Mouse (Mus musculus) lung, embryonic 15.5 days (tissue): ENCODE results near the gene Dnase1. TPM values are rescaled to one million over a fixed set of nuclear protein-coding genes. Genes with fewer than 3 reads are reported as not detected.

ENCODE experiments used
- ATAC-seq: fragments of 200-750 bp; cut with Nextera tagmentation; 2 replicates; pipeline ENCODE4 v1.8.0; 2017; ENCODE audit warnings: moderate number of reproducible peaks, borderline replicate concordance; ENCODE audit not compliant: low FRiP score, low TSS enrichment; ENCODE audit errors: extremely low read depth
- H3K27ac ChIP-seq: fragments of 300-500 bp; sonication (generic); 2 replicates; pipeline ENCODE4 v1.5.1; 2015; ENCODE audit warnings: moderate library complexity, mild to moderate bottlenecking, inconsistent platforms
- H3K27me3 ChIP-seq: fragments of 300-500 bp; sonication (generic); 2 replicates; pipeline ENCODE4 v1.6.1; 2015; ENCODE audit warnings: inconsistent platforms
- H3K36me3 ChIP-seq: fragments of 300-500 bp; sonication (generic); 2 replicates; pipeline ENCODE4 v1.6.1; 2015; ENCODE audit warnings: inconsistent platforms
- H3K4me1 ChIP-seq: fragments of 300-500 bp; sonication (generic); 2 replicates; pipeline ENCODE4 v1.6.1; 2015; ENCODE audit warnings: inconsistent platforms
- H3K4me2 ChIP-seq: fragments of 300-500 bp; sonication (generic); 2 replicates; pipeline ENCODE4 v1.6.1; 2015; ENCODE audit warnings: inconsistent platforms, mild to moderate bottlenecking, moderate library complexity
- H3K4me3 ChIP-seq: fragments of 300-500 bp; sonication (generic); 2 replicates; pipeline ENCODE4 v1.5.1; 2015; ENCODE audit warnings: mild to moderate bottlenecking, inconsistent platforms
- H3K9ac ChIP-seq: fragments of 300-500 bp; sonication (generic); 2 replicates; pipeline ENCODE4 v1.6.1; 2015; ENCODE audit warnings: inconsistent platforms
- H3K9me3 ChIP-seq: fragments of 300-500 bp; sonication (generic); 2 replicates; pipeline ENCODE4 v1.6.1; 2016; ENCODE audit warnings: inconsistent platforms
- WGBS: fragments of 180-500 bp; shearing (Covaris S2); methylation state at CpG from one replicate; pipeline ENCODE4 v1.1.7; 2015; 5-methylcytosine and 5-hydroxymethylcytosine counted together
- polyA plus RNA-seq: library from polyadenylated mRNA; unstranded; fragments of >200 nt; fragmentation: Nextera tagmentation; extraction: Ambion mirVana; gene quantifications from 2 replicates; pipeline ENCODE4 v1.2.1, GENCODE M21; 2015

Dnase1 gene
- polyA plus RNA-seq, 1 experiment from 2014 or later, result 3.1 TPM

GRCm38 (mm10) chr16:4029371-4029841 is 7.3 kb upstream of the Dnase1 start:
- Histone ChIP-seq H3K27me3 (no peaks in the 10 kb centered on the region), H3K9me3 (no peaks in the 10 kb centered on the region), H3K9ac (no peak overlapping the region), H3K36me3 (no peaks in the 10 kb centered on the region), H3K4me3 (no peak overlapping the region), H3K27ac (no peak overlapping the region), H3K4me2 (no peak overlapping the region), H3K4me1 (no peaks in the 10 kb centered on the region)
- ATAC-seq, result no peak
- WGBS, result 87% methylated on average over 5 of the region's 5 CpGs

DNA sequence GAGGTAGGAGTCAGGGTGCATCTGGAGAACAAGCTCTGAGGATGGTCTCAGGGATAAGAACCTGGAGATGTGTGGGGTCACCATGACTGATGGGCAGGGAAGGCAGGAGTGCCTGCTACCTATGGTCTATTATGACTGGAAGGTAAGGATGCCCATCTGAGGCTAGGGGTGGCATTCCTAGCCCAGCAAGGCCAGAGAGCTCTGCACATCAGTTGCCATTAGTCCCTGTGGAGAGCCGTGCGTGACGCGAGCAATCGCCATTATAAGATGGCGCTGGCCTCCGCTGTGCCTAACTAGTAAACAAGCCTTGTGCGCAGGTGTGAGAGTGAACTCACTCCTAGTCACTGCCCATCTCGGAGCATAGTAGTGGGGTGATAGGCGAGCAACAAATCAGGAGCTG is 6.2 kb upstream of the Dnase1 start:
- H3K36me3 ChIP-seq, result no peaks in the 10 kb centered on the region
- H3K4me3 ChIP-seq, result no peak overlapping the region
- no peaks in the 10 kb centered on the region for H3K27me3 ChIP-seq
- no peak overlapping the region for H3K4me2 ChIP-seq
- no peak overlapping the region for H3K9ac ChIP-seq
- ATAC-seq, result no peak
- H3K4me1 ChIP-seq, result no peaks in the 10 kb centered on the region
- no peaks in the 10 kb centered on the region for H3K9me3 ChIP-seq
- WGBS, result 95% methylated on average over 10 of the region's 10 CpGs
- H3K27ac ChIP-seq, result no peak overlapping the region

DNA sequence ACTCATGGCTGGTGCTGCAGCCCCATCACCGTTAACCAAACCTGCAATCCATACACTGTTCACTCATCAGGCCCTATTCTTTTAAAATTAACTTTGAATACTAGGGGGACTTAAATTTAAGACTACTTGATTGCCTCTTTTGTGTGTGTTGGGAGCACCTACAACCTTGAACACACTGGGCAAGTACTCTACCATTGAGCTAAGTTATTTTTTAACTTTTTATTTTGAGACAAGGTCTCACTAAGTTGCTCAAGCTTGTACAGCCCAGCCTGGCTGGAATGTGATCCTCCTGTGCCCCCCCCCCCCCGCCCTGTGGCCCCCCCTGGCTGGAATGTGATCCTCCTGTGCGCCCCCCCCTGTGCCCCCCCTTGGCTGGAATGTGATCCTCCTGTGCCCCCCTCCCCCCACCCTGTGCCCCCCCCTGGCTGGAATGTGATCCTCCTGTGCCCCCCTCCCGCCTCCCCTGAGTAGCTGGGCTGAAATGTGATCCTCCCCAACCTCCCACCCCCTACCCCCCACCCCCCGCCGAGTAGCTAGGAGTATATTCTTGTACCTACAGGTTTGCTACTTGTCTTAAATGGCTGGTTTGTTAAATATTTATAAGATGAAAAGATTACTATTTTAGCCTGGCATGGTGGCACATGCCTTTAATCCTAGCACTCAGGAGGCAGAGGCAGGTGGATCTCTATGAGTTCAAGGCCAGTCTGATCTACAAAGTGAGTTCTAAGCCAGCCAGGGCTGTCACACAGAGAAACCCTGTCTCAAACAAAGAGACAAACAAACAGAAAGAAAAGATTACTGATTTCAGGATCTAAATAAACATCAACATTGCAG is 5.1 kb upstream of the Dnase1 start:
- no peak overlapping the region for H3K4me2 ChIP-seq
- no peak overlapping the region for H3K4me3 ChIP-seq
- no peak for ATAC-seq
- H3K9ac ChIP-seq, result no peak overlapping the region
- no peaks in the 10 kb centered on the region for H3K27me3 ChIP-seq
- no peak overlapping the region for H3K27ac ChIP-seq
- 52% methylated on average over 4 of the region's 6 CpGs for WGBS
- no peaks in the 10 kb centered on the region for H3K36me3 ChIP-seq
- H3K9me3 ChIP-seq, result no peaks in the 10 kb centered on the region
- no peaks in the 10 kb centered on the region for H3K4me1 ChIP-seq

DNA sequence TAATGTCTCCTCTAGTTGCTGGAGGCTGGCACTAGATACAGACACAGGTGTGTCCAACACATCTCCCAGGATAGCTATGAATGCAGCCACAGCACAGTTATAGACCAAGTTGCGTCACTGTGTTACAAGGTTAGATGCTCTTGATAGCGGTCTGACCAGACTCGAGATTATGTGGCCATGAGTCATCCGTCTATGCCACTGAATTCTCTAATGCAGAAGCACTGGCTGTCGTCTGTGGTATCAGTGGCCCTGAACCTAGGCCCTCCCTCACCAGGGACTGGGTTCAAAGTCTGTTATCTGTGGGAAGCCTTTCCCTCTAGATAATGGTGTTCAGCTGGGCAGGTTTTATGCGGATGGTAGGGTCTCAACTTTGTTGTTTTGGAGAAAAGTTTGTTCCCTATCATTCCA is 4.4 kb upstream of the Dnase1 start:
- H3K9me3 ChIP-seq, result no peaks in the 10 kb centered on the region
- WGBS, result 77% methylated on average over 6 of the region's 6 CpGs
- no peak for ATAC-seq
- H3K27me3 ChIP-seq, result no peaks in the 10 kb centered on the region
- H3K4me3 ChIP-seq, result no peak overlapping the region
- H3K9ac ChIP-seq, result no peak overlapping the region
- no peak overlapping the region for H3K27ac ChIP-seq
- H3K4me2 ChIP-seq, result no peak overlapping the region
- H3K36me3 ChIP-seq, result no peaks in the 10 kb centered on the region
- H3K4me1 ChIP-seq, result no peaks in the 10 kb centered on the region

DNA sequence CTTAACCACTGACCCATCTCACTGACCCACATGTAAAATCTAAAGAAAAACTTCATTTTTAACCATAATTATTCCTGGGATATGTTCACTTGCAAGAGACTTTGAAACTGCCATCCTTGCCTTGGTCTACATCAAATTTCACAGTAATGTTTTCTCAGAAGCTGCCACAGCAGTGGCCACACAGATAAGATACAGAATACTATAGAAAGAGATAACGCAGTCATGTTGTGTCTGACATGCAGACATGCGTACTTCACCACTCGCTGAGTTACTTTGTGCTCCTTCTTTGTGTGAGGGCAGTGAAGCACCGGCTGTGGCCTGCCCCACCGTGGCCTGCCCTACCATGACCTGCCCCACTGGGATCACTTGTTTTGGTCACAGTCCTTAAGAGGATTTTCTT is 2.8 kb upstream of the Dnase1 start:
- H3K36me3 ChIP-seq, result peaks cover 10% of the 10 kb centered on the region
- no peaks in the 10 kb centered on the region for H3K4me1 ChIP-seq
- ATAC-seq, result no peak
- no peak overlapping the region for H3K4me2 ChIP-seq
- WGBS, result 68% methylated on average over 5 of the region's 5 CpGs
- H3K9ac ChIP-seq, result no peak overlapping the region
- no peak overlapping the region for H3K27ac ChIP-seq
- H3K9me3 ChIP-seq, result no peaks in the 10 kb centered on the region
- H3K27me3 ChIP-seq, result no peaks in the 10 kb centered on the region
- no peak overlapping the region for H3K4me3 ChIP-seq

DNA sequence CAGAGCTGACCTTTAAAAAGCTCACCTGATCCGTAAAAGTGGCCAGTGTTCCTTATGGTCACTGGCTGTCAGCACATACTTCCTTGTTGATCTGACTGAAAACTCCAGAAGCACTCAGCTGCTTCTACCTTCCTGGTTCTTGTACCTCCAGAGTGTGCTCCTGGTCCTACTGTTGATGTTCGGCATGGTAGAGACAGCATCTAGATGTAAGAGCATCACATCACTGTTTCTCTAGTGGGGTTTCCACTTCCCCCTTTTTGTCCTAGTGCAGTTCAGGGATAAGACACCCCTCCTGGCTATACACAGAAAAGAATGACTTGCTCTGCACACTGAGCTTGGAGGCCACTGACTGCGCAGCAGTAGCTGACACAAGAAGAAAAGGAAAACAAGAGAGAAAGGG is 2.3 kb upstream of the Dnase1 start:
- ATAC-seq, result no peak
- 87% methylated on average over 3 of the region's 3 CpGs for WGBS
- Histone ChIP-seq H3K9ac (no peak overlapping the region), H3K36me3 (peaks cover 15% of the 10 kb centered on the region), H3K4me3 (no peak overlapping the region), H3K27me3 (no peaks in the 10 kb centered on the region), H3K4me1 (no peaks in the 10 kb centered on the region), H3K4me2 (no peak overlapping the region), H3K9me3 (no peaks in the 10 kb centered on the region), H3K27ac (no peak overlapping the region)

DNA sequence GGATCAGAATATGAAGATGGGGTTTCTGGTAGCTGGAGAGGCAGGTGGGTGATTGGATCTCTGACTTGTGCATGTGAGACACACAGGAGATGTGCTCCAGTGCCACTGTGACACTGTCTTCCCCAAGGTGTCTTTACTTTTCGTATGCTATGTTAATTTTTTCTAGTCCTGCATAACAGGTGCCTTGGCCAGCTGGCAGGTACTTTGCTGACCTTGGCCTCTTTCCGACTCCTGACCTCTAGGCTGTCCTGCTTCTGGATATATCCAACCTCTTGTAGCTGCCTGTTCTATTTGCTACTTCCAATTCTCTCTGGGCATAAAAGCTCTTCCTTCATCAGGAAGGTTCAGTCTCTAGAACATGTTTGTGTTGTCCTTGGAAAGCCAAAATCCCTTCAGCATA is 1.2 kb upstream of the Dnase1 start:
- no peaks in the 10 kb centered on the region for H3K27me3 ChIP-seq
- H3K4me2 ChIP-seq, result no peak overlapping the region
- no peak overlapping the region for H3K4me3 ChIP-seq
- peaks cover 25% of the 10 kb centered on the region for H3K36me3 ChIP-seq
- H3K4me1 ChIP-seq, result no peaks in the 10 kb centered on the region
- no peak for ATAC-seq
- WGBS, result 80% methylated on average over 2 of the region's 2 CpGs
- H3K9me3 ChIP-seq, result no peaks in the 10 kb centered on the region
- H3K27ac ChIP-seq, result no peak overlapping the region
- H3K9ac ChIP-seq, result no peak overlapping the region

DNA sequence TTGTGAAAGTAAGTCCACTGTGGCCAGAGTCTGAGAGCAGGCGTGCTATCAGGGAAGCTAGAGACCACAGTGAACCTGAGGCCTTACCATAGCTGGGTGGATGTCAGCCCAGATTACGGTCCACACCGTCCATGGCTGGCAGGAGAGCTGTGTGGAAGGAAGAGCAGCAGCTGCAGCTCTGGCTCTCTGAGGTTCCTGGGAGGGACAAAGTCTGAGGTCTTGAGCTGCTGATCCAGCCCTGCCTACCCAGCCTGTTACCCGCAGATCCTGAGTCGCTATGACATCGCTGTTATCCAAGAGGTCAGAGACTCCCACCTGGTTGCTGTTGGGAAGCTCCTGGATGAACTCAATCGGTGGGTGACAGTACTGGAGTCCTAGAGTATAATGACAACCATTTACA is 948 bp downstream of the Dnase1 start:
- H3K9ac ChIP-seq, result no peak overlapping the region
- H3K4me3 ChIP-seq, result no peak overlapping the region
- peaks cover 39% of the 10 kb centered on the region for H3K36me3 ChIP-seq
- no peaks in the 10 kb centered on the region for H3K4me1 ChIP-seq
- H3K9me3 ChIP-seq, result no peaks in the 10 kb centered on the region
- WGBS, result 85% methylated on average over 7 of the region's 7 CpGs
- no peak overlapping the region for H3K4me2 ChIP-seq
- no peak for ATAC-seq
- no peaks in the 10 kb centered on the region for H3K27me3 ChIP-seq
- H3K27ac ChIP-seq, result no peak overlapping the region

DNA sequence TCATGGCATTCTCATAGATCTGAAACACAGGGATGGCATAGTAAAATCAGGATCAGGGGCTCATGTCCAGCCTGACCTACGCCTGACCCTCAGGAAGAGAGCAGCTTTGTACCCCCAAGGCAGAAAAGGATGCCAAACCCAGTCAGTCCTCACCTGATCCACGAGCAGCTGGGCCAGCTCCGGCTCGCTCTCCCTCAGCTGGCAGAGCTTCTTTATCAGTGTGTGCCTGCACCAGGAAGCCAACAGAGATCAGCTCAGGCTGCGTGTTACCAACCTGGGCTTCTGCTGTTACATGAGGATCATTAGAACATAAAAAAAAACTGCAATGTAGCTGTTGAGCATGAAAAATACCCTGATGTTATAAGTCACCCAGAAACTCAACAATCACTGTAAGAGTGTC is 3.5 kb downstream of the Dnase1 start:
- Histone ChIP-seq H3K27ac (no peak overlapping the region), H3K4me1 (no peaks in the 10 kb centered on the region), H3K4me3 (no peak overlapping the region), H3K9me3 (no peaks in the 10 kb centered on the region), H3K4me2 (no peak overlapping the region), H3K27me3 (no peaks in the 10 kb centered on the region), H3K9ac (no peak overlapping the region), H3K36me3 (peaks cover 58% of the 10 kb centered on the region)
- no peak for ATAC-seq
- WGBS, result 85% methylated on average over 5 of the region's 5 CpGs

DNA sequence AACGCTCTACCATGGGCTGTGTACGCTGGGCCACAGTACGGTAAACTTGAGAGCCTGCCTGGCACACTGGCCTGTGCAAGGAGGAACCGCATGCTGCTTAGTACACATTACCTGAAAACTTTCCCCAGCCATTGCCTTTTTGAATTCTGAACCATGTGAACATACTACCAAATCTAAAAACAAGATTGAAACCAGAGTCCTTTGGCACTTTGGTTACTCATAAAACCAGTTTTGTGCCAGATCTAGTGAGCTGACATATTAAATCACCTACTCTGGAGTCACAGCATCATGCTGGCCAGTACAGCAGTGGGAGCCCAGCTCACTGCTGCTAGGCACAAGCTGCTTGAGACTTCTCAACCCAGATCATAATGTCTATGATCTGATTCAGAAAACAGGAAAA is 4.9 kb downstream of the Dnase1 start:
- H3K27ac ChIP-seq, result no peak overlapping the region
- H3K9ac ChIP-seq, result no peak overlapping the region
- H3K4me3 ChIP-seq, result no peak overlapping the region
- ATAC-seq, result no peak
- no peaks in the 10 kb centered on the region for H3K27me3 ChIP-seq
- no peak overlapping the region for H3K4me2 ChIP-seq
- no peaks in the 10 kb centered on the region for H3K9me3 ChIP-seq
- WGBS, result 91% methylated on average over 4 of the region's 4 CpGs
- H3K4me1 ChIP-seq, result no peaks in the 10 kb centered on the region
- H3K36me3 ChIP-seq, result peaks cover 69% of the 10 kb centered on the region

GRCm38 (mm10) chr16:4044093-4044492 is 7.4 kb downstream of the Dnase1 start:
- no peak for ATAC-seq
- WGBS, result 97% methylated on average over 2 of the region's 2 CpGs
- Histone ChIP-seq H3K4me2 (no peak overlapping the region), H3K9ac (no peak overlapping the region), H3K27me3 (no peaks in the 10 kb centered on the region), H3K27ac (no peak overlapping the region), H3K4me3 (no peak overlapping the region), H3K9me3 (no peaks in the 10 kb centered on the region), H3K36me3 (peaks cover 76% of the 10 kb centered on the region), H3K4me1 (no peaks in the 10 kb centered on the region)

- no peak overlapping the region for H3K4me3 ChIP-seq
- H3K36me3 ChIP-seq, result peaks cover 78% of the 10 kb centered on the region
- no peaks in the 10 kb centered on the region for H3K27me3 ChIP-seq
- H3K27ac ChIP-seq, result no peak overlapping the region
- H3K9ac ChIP-seq, result no peak overlapping the region
- H3K9me3 ChIP-seq, result no peaks in the 10 kb centered on the region
- H3K4me1 ChIP-seq, result no peaks in the 10 kb centered on the region
- no peak overlapping the region for H3K4me2 ChIP-seq
- no peak for ATAC-seq
- WGBS, result 87% methylated on average over 4 of the region's 4 CpGs
Measured at GRCm38 (mm10) chr16:4045524-4045923, 8.8 kb downstream of the Dnase1 start.
